Mouse (Mus musculus) heart, adult 2 months (tissue): Measurements from ENCODE around the gene Dlgap3.

ENCODE experiments used
- CTCF ChIP-seq: fragments of 200-600 bp; IDR thresholded peaks from 2 replicates; pipeline ENCODE4 v1.8.1; 2022; ENCODE audit warnings: antibody characterized with exemption, mild to moderate bottlenecking, moderate library complexity
- POLR2A ChIP-seq: fragments of 200-500 bp; IDR thresholded peaks from 2 replicates; pipeline ENCODE4 v1.6.1; 2011; ENCODE audit warnings: mild to moderate bottlenecking, low read depth, low read length, control low read depth; ENCODE audit not compliant: insufficient read depth

DNA sequence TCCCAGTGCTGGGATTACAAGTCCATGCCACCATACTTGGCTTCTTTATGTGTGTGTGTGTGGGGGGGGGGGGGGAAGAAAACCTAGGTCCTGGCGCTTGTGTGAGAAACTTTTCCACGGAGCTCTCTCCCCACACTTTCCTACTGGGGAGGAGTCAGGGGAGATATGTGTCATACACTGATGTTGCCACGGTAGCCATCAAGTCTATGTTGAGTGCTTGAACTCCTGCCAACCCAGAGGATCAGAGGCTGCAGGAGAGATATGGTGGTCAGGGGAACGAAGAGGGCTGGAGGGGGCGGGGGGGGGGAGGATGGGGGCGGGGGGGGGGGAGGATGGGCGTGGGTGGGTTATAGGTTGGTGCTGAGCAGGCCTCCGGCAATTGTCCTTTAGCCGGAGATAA is 46.8 kb downstream of the Dlgap3 start:
- TF ChIP-seq CTCF: no peak
- TF ChIP-seq POLR2A: no peak
